Mouse (Mus musculus) forebrain, postnatal 0 days (tissue): ENCODE measurements around the gene Sp2. TPM values are rescaled to one million over a fixed set of nuclear protein-coding genes. Genes with fewer than 3 reads are reported as not detected.

Experiments used
- ATAC-seq: fragments of 200-750 bp; cut with Nextera tagmentation; 2 replicates; pipeline ENCODE4 v1.8.0; 2017; ENCODE audit warnings: mild to moderate bottlenecking, moderate library complexity
- DNase-seq: peaks from one replicate; pipeline ENCODE4 v3.0.0-alpha.2; 2015
- H3K27ac ChIP-seq: fragments of 300-500 bp; sonication (generic); 2 replicates; pipeline ENCODE4 v1.5.1; 2014; ENCODE audit warnings: low read depth, mild to moderate bottlenecking, antibody characterized with exemption, low read length, moderate library complexity, mixed read lengths
- H3K27me3 ChIP-seq: fragments of 300-500 bp; sonication (generic); 2 replicates; pipeline ENCODE4 v1.6.1; 2014; ENCODE audit warnings: mild to moderate bottlenecking, low read length, mixed read lengths; ENCODE audit not compliant: insufficient read depth
- H3K36me3 ChIP-seq: fragments of 300-500 bp; sonication (generic); 2 replicates; pipeline ENCODE4 v1.6.1; 2014; ENCODE audit warnings: mild to moderate bottlenecking, moderate library complexity; ENCODE audit not compliant: insufficient read depth
- H3K4me1 ChIP-seq: fragments of 300-500 bp; sonication (generic); 2 replicates; pipeline ENCODE4 v1.6.1; 2014; ENCODE audit warnings: antibody characterized with exemption; ENCODE audit not compliant: insufficient read depth
- H3K4me2 ChIP-seq: fragments of 300-500 bp; sonication (generic); 2 replicates; pipeline ENCODE4 v1.6.1; 2014; ENCODE audit warnings: low read depth, mild to moderate bottlenecking, moderate library complexity
- H3K4me3 ChIP-seq: fragments of 300-500 bp; sonication (generic); 2 replicates; pipeline ENCODE4 v1.5.1; 2014; ENCODE audit warnings: low read depth, low read length, mixed read lengths
- H3K9ac ChIP-seq: fragments of 300-500 bp; sonication (generic); 2 replicates; pipeline ENCODE4 v1.6.1; 2014; ENCODE audit warnings: mild to moderate bottlenecking
- H3K9me3 ChIP-seq: fragments of 300-500 bp; sonication (generic); 2 replicates; pipeline ENCODE4 v1.6.1; 2016; ENCODE audit warnings: low read length
- CTCF ChIP-seq: sonication (generic); IDR thresholded peaks from 2 replicates; pipeline ENCODE4 v1.5.1; 2016; ENCODE audit warnings: antibody characterized with exemption, control low read depth, low read depth
- WGBS: fragments of 180-500 bp; shearing (Covaris S2); extraction: QIAGEN DNeasy Blood & Tissue Kit; methylation state at CpG from one replicate; pipeline ENCODE4 v1.1.7; 2014; 5-methylcytosine and 5-hydroxymethylcytosine counted together
- polyA plus RNA-seq: library from polyadenylated mRNA; unstranded; fragments of >200 nt; fragmentation: Nextera tagmentation; extraction: Ambion mirVana; gene quantifications from 2 replicates; pipeline ENCODE4 v1.2.1, GENCODE M21; 2015
- total RNA-seq: library from RNA; depleted of rRNA; stranded (reverse); fragments of >200 nt; gene quantifications from 2 replicates; pipeline ENCODE4 v1.2.3, GENCODE M21; 2014; rRNA removed

Gene Sp2
- total and polyA plus RNA-seq, 2 experiments from 2014 or later, result 5.0 to 14.8 TPM

DNA sequence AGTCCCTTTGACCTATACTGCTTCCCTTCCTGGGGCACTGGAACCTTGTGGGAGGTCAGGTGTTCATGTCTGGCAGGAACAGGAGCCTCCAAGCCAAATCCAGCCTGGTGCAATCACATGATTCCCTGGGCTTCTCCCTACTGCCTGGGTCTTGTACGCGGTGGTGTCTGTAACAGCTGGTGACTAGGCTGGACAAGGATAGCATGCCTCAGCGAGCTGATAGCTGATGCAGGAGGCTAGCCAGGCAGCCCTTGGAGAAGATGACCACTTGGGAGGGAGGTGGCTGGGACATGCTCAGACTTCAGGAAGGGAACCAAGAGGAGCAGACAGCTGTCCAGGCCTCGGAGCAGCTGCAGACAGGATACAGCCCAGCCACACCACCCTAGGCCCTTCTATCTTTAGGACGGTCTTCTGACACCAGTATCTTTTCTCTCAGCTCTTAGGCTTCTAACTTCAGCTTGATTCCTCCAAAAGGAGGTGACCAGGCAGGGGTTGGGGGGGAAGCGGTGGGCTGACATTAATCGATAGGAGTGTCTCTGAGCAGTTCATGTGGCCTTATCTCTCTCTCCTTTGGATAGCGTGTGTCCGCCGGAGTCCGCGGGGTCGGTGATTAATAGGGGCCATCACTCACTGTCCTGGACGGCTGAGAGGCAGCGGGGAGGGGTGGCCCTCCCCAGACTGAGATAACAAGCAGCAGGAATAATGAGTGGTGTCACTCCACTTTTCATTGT, 76.2 kb downstream of the Sp2 start:
- Histone ChIP-seq H3K4me1 (no peaks in the 10 kb centered on the region), H3K4me2 (no peak overlapping the region), H3K27me3 (no peaks in the 10 kb centered on the region), H3K4me3 (no peak overlapping the region), H3K36me3 (peaks cover 34% of the 10 kb centered on the region; the same call in 1 of the 2 replicates), H3K27ac (no peak overlapping the region), H3K9me3 (no peaks in the 10 kb centered on the region), H3K9ac (no peak overlapping the region)
- ATAC-seq (no peak), DNase-seq (no peak)
- TF ChIP-seq CTCF, result no peak
- 60% methylated on average over 15 of the region's 15 CpGs for WGBS

Other genes with a start within 250 kb of the Sp2 start
- 59.2 and 68.8 TPM in 2 replicates for gene Snx11, start 205.4 kb downstream of the Sp2 start, total RNA-seq
- 32.7 and 37.1 TPM in 2 replicates for gene Snx11, start 205.4 kb downstream of the Sp2 start, polyA plus RNA-seq
- 57.0 and 62.4 TPM in 2 replicates for gene Cbx1, start 193.8 kb downstream of the Sp2 start, total RNA-seq
- gene Cbx1, start 193.8 kb downstream of the Sp2 start, polyA plus RNA-seq, result 53.7 and 55.6 TPM in 2 replicates
- 46.5 and 57.4 TPM in 2 replicates for gene Nfe2l1, start 153.0 kb downstream of the Sp2 start, total RNA-seq
- gene Nfe2l1, start 153.0 kb downstream of the Sp2 start, polyA plus RNA-seq, result 47.3 and 62.4 TPM in 2 replicates
- gene Copz2, start 133.1 kb downstream of the Sp2 start, total RNA-seq, result 5.8 and 7.1 TPM in 2 replicates
- gene Copz2, start 133.1 kb downstream of the Sp2 start, polyA plus RNA-seq, result 14.8 and 14.9 TPM in 2 replicates
- 54.9 and 57.7 TPM in 2 replicates for gene Cdk5rap3, start 66.5 kb downstream of the Sp2 start, total RNA-seq
- gene Cdk5rap3, start 66.5 kb downstream of the Sp2 start, polyA plus RNA-seq, result 86.4 and 88.8 TPM in 2 replicates
- gene Prr15l, start 54.9 kb downstream of the Sp2 start, total RNA-seq, result not detected in 2 replicates
- gene Prr15l, start 54.9 kb downstream of the Sp2 start, polyA plus RNA-seq, result 0.11 TPM in 1 of 2 replicates, not detected in the other
- 26.2 and 30.3 TPM in 2 replicates for gene Pnpo, start 39.0 kb downstream of the Sp2 start, total RNA-seq
- gene Pnpo, start 39.0 kb downstream of the Sp2 start, polyA plus RNA-seq, result 28.1 and 33.1 TPM in 2 replicates
- 0.85 and 0.86 TPM in 2 replicates for gene Sp6, start 30.4 kb upstream of the Sp2 start, total RNA-seq
- 0.35 and 0.75 TPM in 2 replicates for gene Sp6, start 30.4 kb upstream of the Sp2 start, polyA plus RNA-seq
- 14.8 and 17.9 TPM in 2 replicates for gene Scrn2, start 47.0 kb upstream of the Sp2 start, total RNA-seq
- 10.2 and 11.3 TPM in 2 replicates for gene Scrn2, start 47.0 kb upstream of the Sp2 start, polyA plus RNA-seq
- 1.0 and 1.6 TPM in 2 replicates for gene Lrrc46, start 58.4 kb upstream of the Sp2 start, total RNA-seq
- 4.9 and 5.8 TPM in 2 replicates for gene Lrrc46, start 58.4 kb upstream of the Sp2 start, polyA plus RNA-seq
- 41.6 and 55.5 TPM in 2 replicates for gene Mrpl10, start 58.6 kb upstream of the Sp2 start, total RNA-seq
- 47.0 and 62.0 TPM in 2 replicates for gene Mrpl10, start 58.6 kb upstream of the Sp2 start, polyA plus RNA-seq
- gene Osbpl7, start 67.7 kb upstream of the Sp2 start, total RNA-seq, result 10.9 and 13.1 TPM in 2 replicates
- 7.4 and 8.3 TPM in 2 replicates for gene Osbpl7, start 67.7 kb upstream of the Sp2 start, polyA plus RNA-seq
- gene Tbx21, start 132.4 kb upstream of the Sp2 start, total RNA-seq, result 1.6 and 1.7 TPM in 2 replicates
- 2.2 and 2.9 TPM in 2 replicates for gene Tbx21, start 132.4 kb upstream of the Sp2 start, polyA plus RNA-seq
- gene Tbkbp1, start 168.5 kb upstream of the Sp2 start, total RNA-seq, result 35.8 and 36.4 TPM in 2 replicates
- 9.2 and 9.9 TPM in 2 replicates for gene Tbkbp1, start 168.5 kb upstream of the Sp2 start, polyA plus RNA-seq
- 112 and 124 TPM in 2 replicates for gene Kpnb1, start 204.9 kb upstream of the Sp2 start, total RNA-seq
- 19.2 and 24.6 TPM in 2 replicates for gene Kpnb1, start 204.9 kb upstream of the Sp2 start, polyA plus RNA-seq